Mouse (Mus musculus) heart, embryonic 12.5 days (tissue): ENCODE data around the gene Wdsub1. TPM values are rescaled to one million over a fixed set of nuclear protein-coding genes. Genes with fewer than 3 reads are reported as not detected.

Source experiments
- ATAC-seq: fragments of 200-750 bp; cut with Nextera tagmentation; 2 replicates; pipeline ENCODE4 v1.8.0; 2017; ENCODE audit warnings: moderate TSS enrichment, moderate library complexity; ENCODE audit not compliant: insufficient number of reproducible peaks, low FRiP score
- H3K27ac ChIP-seq: fragments of 300-500 bp; sonication (generic); 2 replicates; pipeline ENCODE4 v1.5.1; 2016; ENCODE audit warnings: mild to moderate bottlenecking, moderate library complexity; ENCODE audit not compliant: poor library complexity, severe bottlenecking
- H3K27me3 ChIP-seq: fragments of 300-500 bp; sonication (generic); replicated peaks from 2 replicates; pipeline ENCODE4 v1.6.1; 2016; ENCODE audit warnings: mild to moderate bottlenecking, moderate library complexity
- H3K36me3 ChIP-seq: fragments of 300-500 bp; sonication (generic); 2 replicates; pipeline ENCODE4 v1.6.1; 2016; ENCODE audit warnings: mild to moderate bottlenecking, moderate library complexity
- H3K4me1 ChIP-seq: fragments of 300-500 bp; sonication (generic); replicated peaks from 2 replicates; pipeline ENCODE4 v1.6.1; 2016; ENCODE audit warnings: mild to moderate bottlenecking
- H3K4me2 ChIP-seq: fragments of 300-500 bp; sonication (generic); 2 replicates; pipeline ENCODE4 v1.6.1; 2016; ENCODE audit warnings: mild to moderate bottlenecking, moderate library complexity
- H3K4me3 ChIP-seq: fragments of 300-500 bp; sonication (generic); 2 replicates; pipeline ENCODE4 v1.5.1; 2016; ENCODE audit warnings: mild to moderate bottlenecking
- H3K9ac ChIP-seq: fragments of 300-500 bp; sonication (generic); 2 replicates; pipeline ENCODE4 v1.6.1; 2016; ENCODE audit warnings: mild to moderate bottlenecking, moderate library complexity
- H3K9me3 ChIP-seq: fragments of 300-500 bp; sonication (generic); replicated peaks from 2 replicates; pipeline ENCODE4 v1.6.1; 2016; ENCODE audit warnings: mild to moderate bottlenecking, moderate library complexity
- WGBS: fragments of 180-500 bp; shearing (Covaris S2); methylation state at CpG from one replicate; pipeline ENCODE4 v1.1.7; 2016; 5-methylcytosine and 5-hydroxymethylcytosine counted together
- polyA plus RNA-seq: library from polyadenylated mRNA; unstranded; fragments of >200 nt; fragmentation: Nextera tagmentation; extraction: Ambion mirVana; gene quantifications from 2 replicates; pipeline ENCODE4 v1.2.1, GENCODE M21; 2016

The Wdsub1 gene
- polyA plus RNA-seq, 1 experiment from 2014 or later = 47.8 TPM

- no peak overlapping the region for H3K27ac ChIP-seq
- no peak for ATAC-seq
- no peak overlapping the region for H3K4me3 ChIP-seq
- H3K36me3 ChIP-seq = peaks cover 72% of the 10 kb centered on the region
- H3K27me3 ChIP-seq = no peaks in the 10 kb centered on the region
- H3K9ac ChIP-seq = no peak overlapping the region
- H3K4me2 ChIP-seq = no peak overlapping the region
- H3K9me3 ChIP-seq = no peaks in the 10 kb centered on the region
- peaks cover 24% of the 10 kb centered on the region for H3K4me1 ChIP-seq
- 51% methylated on average over 6 of the region's 6 CpGs for whole genome bisulfite sequencing
These were observed 76.4 kb downstream of the Wdsub1 start for GRCm38 (mm10) chr2:59806038-59806437.

GRCm38 (mm10) chr2:59805595-59805994 is 76.8 kb downstream of the Wdsub1 start:
- Histone ChIP-seq H3K4me1 (peaks cover 20% of the 10 kb centered on the region), H3K36me3 (peaks cover 73% of the 10 kb centered on the region), H3K4me3 (no peak overlapping the region), H3K27ac (0 out of 2 replicates have a peak overlapping the region, but pooled peaks have one; percentile 1), H3K4me2 (no peak overlapping the region), H3K9me3 (no peaks in the 10 kb centered on the region), H3K9ac (no peak overlapping the region), H3K27me3 (no peaks in the 10 kb centered on the region)
- 45% methylated on average over 2 of the region's 2 CpGs for WGBS
- no peak for ATAC-seq

GRCm38 (mm10) chr2:59802722-59803387 is 79.5 kb downstream of the Wdsub1 start:
- Histone ChIP-seq H3K4me2 (no peak overlapping the region), H3K4me3 (no peak overlapping the region), H3K9me3 (no peaks in the 10 kb centered on the region), H3K36me3 (peaks cover 70% of the 10 kb centered on the region), H3K27ac (no peak overlapping the region), H3K9ac (no peak overlapping the region), H3K27me3 (no peaks in the 10 kb centered on the region), H3K4me1 (peaks cover 33% of the 10 kb centered on the region)
- WGBS = 77% methylated on average over 8 of the region's 8 CpGs
- ATAC-seq = no peak
